Mouse (Mus musculus) brown adipose tissue, adult 24 weeks (tissue): Measurements from ENCODE around the gene Tmem274. TPM values are rescaled to one million over a fixed set of nuclear protein-coding genes. Genes with fewer than 3 reads are reported as not detected.
"Not testable (repeated sequence)": the region's sequence is repeated elsewhere in the genome, so short reads cannot be mapped to it uniquely, and the experiment has no call there.

Experiments
- H3K27ac ChIP-seq: fragments of 200-500 bp; replicated peaks from 2 replicates; pipeline ENCODE4 v1.5.1; 2012; ENCODE audit warnings: low read depth, mild to moderate bottlenecking, low read length
- H3K4me1 ChIP-seq: fragments of 200-500 bp; 2 replicates; pipeline ENCODE4 v1.6.1; 2012; ENCODE audit warnings: low read length, mixed read lengths; ENCODE audit not compliant: control insufficient read depth, insufficient read depth, insufficient read length
- H3K4me3 ChIP-seq: fragments of 200-500 bp; 2 replicates; pipeline ENCODE4 v1.5.1; 2012; ENCODE audit warnings: low read depth, mild to moderate bottlenecking, low read length, moderate library complexity; ENCODE audit not compliant: insufficient read depth
- polyA plus RNA-seq: library from polyadenylated mRNA; stranded (reverse); fragments of >200 nt; gene quantifications from 2 replicates; pipeline ENCODE4 v1.2.4, GENCODE M21; 2012; ENCODE audit not compliant: missing spikeins, insufficient read depth, insufficient read length

Gene Tmem274
- polyA plus RNA-seq, 1 experiment, result not detected

GRCm38 (mm10) chr4:149458526-149458925 is 18.7 kb upstream of the Tmem274 start:
- Histone ChIP-seq H3K4me3 (no peak overlapping the region), H3K4me1 (peaks cover 37% of the 10 kb centered on the region), H3K27ac (peak overlapping the region; percentile 99)

GRCm38 (mm10) chr4:149459425-149459824 is 17.8 kb upstream of the Tmem274 start:
- H3K4me3 ChIP-seq, result no peak overlapping the region

GRCm38 (mm10) chr4:149460475-149460874 is 16.7 kb upstream of the Tmem274 start:
- not testable (repeated sequence) for H3K27ac ChIP-seq, H3K4me3 ChIP-seq
- peaks cover 37% of the 10 kb centered on the region for H3K4me1 ChIP-seq

More at GRCm38 (mm10) chr4:149459425-149459824, 17.8 kb upstream of the Tmem274 start:
- H3K27ac ChIP-seq, result no peak overlapping the region
- peaks cover 38% of the 10 kb centered on the region for H3K4me1 ChIP-seq

- Histone ChIP-seq H3K4me3 (no peak overlapping the region), H3K27ac (peak overlapping the region; percentile 27; the same call in 1 of the 2 replicates), H3K4me1 (peaks cover 30% of the 10 kb centered on the region)
These were observed 15.4 kb upstream of the Tmem274 start for GRCm38 (mm10) chr4:149461579-149462304.

GRCm38 (mm10) chr4:149462305-149462971 is 14.7 kb upstream of the Tmem274 start:
- H3K4me1 ChIP-seq, result peaks cover 28% of the 10 kb centered on the region
- H3K27ac ChIP-seq, result no peak overlapping the region; the same call in 1 of the 2 replicates
- H3K4me3 ChIP-seq, result no peak overlapping the region

- no peak overlapping the region for H3K4me3 ChIP-seq
- H3K27ac ChIP-seq, result no peak overlapping the region
- peaks cover 23% of the 10 kb centered on the region for H3K4me1 ChIP-seq
These were observed 13.7 kb upstream of the Tmem274 start for GRCm38 (mm10) chr4:149463435-149463950.

- Histone ChIP-seq H3K4me1 (no peaks in the 10 kb centered on the region), H3K27ac (no peak overlapping the region), H3K4me3 (no peak overlapping the region)
These were observed 7.6 kb upstream of the Tmem274 start for GRCm38 (mm10) chr4:149469557-149469956.

- no peak overlapping the region for H3K27ac ChIP-seq
These were observed 2.1 kb upstream of the Tmem274 start for GRCm38 (mm10) chr4:149475096-149475495.

GRCm38 (mm10) chr4:149484566-149484965 is 7.4 kb downstream of the Tmem274 start:
- Histone ChIP-seq H3K27ac (peak overlapping the region; percentile 96), H3K4me3 (peak overlapping the region; percentile 76), H3K4me1 (no peaks in the 10 kb centered on the region; the same call in 1 of the 2 replicates)

More at GRCm38 (mm10) chr4:149475096-149475495, 2.1 kb upstream of the Tmem274 start:
- H3K4me1 ChIP-seq, result no peaks in the 10 kb centered on the region; the same call in 1 of the 2 replicates
- no peak overlapping the region for H3K4me3 ChIP-seq

GRCm38 (mm10) chr4:149485053-149485824 is 8.1 kb downstream of the Tmem274 start, which contains the start of the genes Nmnat1 and Lzic:
Gene Nmnat1, minus strand, starts transcription at chr4:149485202.
Gene Lzic, plus strand, starts transcription at chr4:149485229.
- Histone ChIP-seq H3K4me1 (no peaks in the 10 kb centered on the region), H3K27ac (peak within 1 kb of the TSS; percentile 96), H3K4me3 (peak within 1 kb of the TSS; percentile 76)

GRCm38 (mm10) chr4:149485825-149486206 is 8.6 kb downstream of the Tmem274 start:
- Histone ChIP-seq H3K4me1 (no peaks in the 10 kb centered on the region), H3K27ac (peak overlapping the region; percentile 90), H3K4me3 (peak overlapping the region; percentile 76)

- H3K4me3 ChIP-seq, result no peak overlapping the region
- H3K27ac ChIP-seq, result no peak overlapping the region
- no peaks in the 10 kb centered on the region for H3K4me1 ChIP-seq
These were observed 10.6 kb downstream of the Tmem274 start for GRCm38 (mm10) chr4:149487729-149488128.

GRCm38 (mm10) chr4:149489415-149490240 is 12.4 kb downstream of the Tmem274 start:
- H3K4me1 ChIP-seq, result no peaks in the 10 kb centered on the region
- H3K4me3 ChIP-seq, result no peak overlapping the region
- H3K27ac ChIP-seq, result no peak overlapping the region

- no peak overlapping the region for H3K27ac ChIP-seq
- no peak overlapping the region for H3K4me3 ChIP-seq
- H3K4me1 ChIP-seq, result no peaks in the 10 kb centered on the region
These were observed 14.0 kb downstream of the Tmem274 start for GRCm38 (mm10) chr4:149491151-149491550.
